In genomic region chr15:27659592-27660244, GRCm38 (mm10) we compare ENCODE assay signal across 8 mouse cellular contexts. TPM values are rescaled to one million over a fixed set of nuclear protein-coding genes. Genes with fewer than 3 reads are reported as not detected.
DNase-seq lines count a peak whose midpoint lies in the region; ATAC-seq and TF ChIP-seq lines count a peak whose summit lies in the region.

No protein-coding gene starts in this region.

- no peaks in the 10 kb centered on the region for H3K27me3 ChIP-seq in limb, embryonic 11.5 days (ENCODE audit: control insufficient read depth, insufficient read depth, low read length)
- H3K27me3 ChIP-seq in midbrain, postnatal 0 days (ENCODE audit: insufficient read depth, low read length), result no peaks in the 10 kb centered on the region

- H3K4me3 ChIP-seq in limb, embryonic 11.5 days (ENCODE audit: low read depth, low read length), result no peak overlapping the region
- no peak overlapping the region for H3K4me3 ChIP-seq in midbrain, postnatal 0 days (ENCODE audit: low read depth, low read length)

- no peaks in the 10 kb centered on the region for H3K9me3 ChIP-seq in limb, embryonic 11.5 days (ENCODE audit: control insufficient read depth, low read length)
- no peaks in the 10 kb centered on the region for H3K9me3 ChIP-seq in midbrain, postnatal 0 days (ENCODE audit: low read length)

- peak; percentile 64 for ATAC-seq in granulocyte monocyte progenitor cell, adult 5-6 weeks (replicated peaks; ENCODE audit: poor library complexity, severe bottlenecking)
- ATAC-seq in limb, embryonic 11.5 days (ENCODE audit: insufficient number of reproducible peaks, low FRiP score, low TSS enrichment, low read depth), result peak; percentile 65; the same call in 1 of the 2 replicates
- ATAC-seq in midbrain, postnatal 0 days (ENCODE audit: low FRiP score), result no peak; the same call in 1 of the 2 replicates

- peak; percentile 91 for TF ChIP-seq CTCF in midbrain, postnatal 0 days (IDR thresholded peaks at IDR 0.05)

- H3K36me3 ChIP-seq in limb, embryonic 11.5 days (ENCODE audit: control insufficient read depth, insufficient read depth, low read length), result no peaks in the 10 kb centered on the region
- no peaks in the 10 kb centered on the region for H3K36me3 ChIP-seq in midbrain, postnatal 0 days (ENCODE audit: insufficient read depth, low read length)

- DNase-seq in 416B (ENCODE audit: low read depth), result peak; percentile 76
- DNase-seq in adrenal gland, postnatal 10 days, result peak; percentile 94
- peak; percentile 80 for DNase-seq in embryo, embryonic 9.5 days (ENCODE audit: extremely low spot score)
- peak; percentile 62 to 88 for DNase-seq in kidney, adult 8-10 months
- DNase-seq in limb, embryonic 11.5 days (ENCODE audit: low spot score), result peak; percentile 95
- DNase-seq in midbrain, postnatal 0 days (ENCODE audit: low spot score), result peak; percentile 90
- peak; percentile 68 to 90 for DNase-seq in spleen, postnatal 10 days (ENCODE audit: low spot score in 2 of 2)

- H3K4me1 ChIP-seq in limb, embryonic 11.5 days (ENCODE audit: control insufficient read depth, insufficient read depth, low read length), result no peaks in the 10 kb centered on the region
- H3K4me1 ChIP-seq in midbrain, postnatal 0 days (ENCODE audit: insufficient read depth, low read length), result no peaks in the 10 kb centered on the region

- WGBS in limb, embryonic 11.5 days, result 47% methylated on average over 17 of the region's 17 CpGs
- 41% methylated on average over 17 of the region's 17 CpGs for WGBS in midbrain, postnatal 0 days

- H3K27ac ChIP-seq in limb, embryonic 11.5 days (replicated peaks; ENCODE audit: low read depth, low read length), result no peak overlapping the region
- H3K27ac ChIP-seq in midbrain, postnatal 0 days (ENCODE audit: low read depth, low read length), result no peak overlapping the region

- H3K9ac ChIP-seq in limb, embryonic 11.5 days (ENCODE audit: low read length), result no peak overlapping the region
- no peak overlapping the region for H3K9ac ChIP-seq in midbrain, postnatal 0 days (replicated peaks; ENCODE audit: low read length, poor library complexity, severe bottlenecking)

- no peak overlapping the region for H3K4me2 ChIP-seq in limb, embryonic 11.5 days (ENCODE audit: low read depth, severe bottlenecking)
- no peak overlapping the region for H3K4me2 ChIP-seq in midbrain, postnatal 0 days (ENCODE audit: low read depth, low read length, poor library complexity, severe bottlenecking)

RNA-seq across cellular contexts. Expression of gene Otulinl, which starts 21.7 kb away (rescaled TPM):
- total RNA-seq in adrenal gland, postnatal 10 days (2021), result 1 to 10 TPM; 7.6 to 8.4 TPM
- 56.7 and 73.7 TPM in 2 replicates for total RNA-seq in granulocyte monocyte progenitor cell, adult 5-6 weeks (2014; fragmentation: Nextera tagmentation)
- total RNA-seq in granulocyte monocyte progenitor cell, adult 5-6 weeks (2017), result 29.6 and 35.3 TPM in 2 replicates
- 9.1 and 11.8 TPM in 2 replicates for polyA plus RNA-seq in limb, embryonic 11.5 days (2014; fragmentation: Nextera tagmentation; extraction: Ambion mirVana)
- total RNA-seq in midbrain, postnatal 0 days (2014; rRNA removed), result 6.2 and 6.4 TPM in 2 replicates
- 13.0 and 14.9 TPM in 2 replicates for polyA plus RNA-seq in midbrain, postnatal 0 days (2015; fragmentation: Nextera tagmentation; extraction: Ambion mirVana)

RNA-seq across cellular contexts. Expression of gene Otulin, which starts 29.2 kb away (rescaled TPM):
- 10 to 100 TPM; 32.8 to 35.7 TPM for total RNA-seq in adrenal gland, postnatal 10 days (2021)
- total RNA-seq in granulocyte monocyte progenitor cell, adult 5-6 weeks (2014; fragmentation: Nextera tagmentation), result 55.0 and 74.2 TPM in 2 replicates
- 41.3 and 50.3 TPM in 2 replicates for total RNA-seq in granulocyte monocyte progenitor cell, adult 5-6 weeks (2017)
- 37.8 and 38.0 TPM in 2 replicates for polyA plus RNA-seq in limb, embryonic 11.5 days (2014; fragmentation: Nextera tagmentation; extraction: Ambion mirVana)
- total RNA-seq in midbrain, postnatal 0 days (2014; rRNA removed), result 17.8 and 24.7 TPM in 2 replicates
- 19.6 and 23.9 TPM in 2 replicates for polyA plus RNA-seq in midbrain, postnatal 0 days (2015; fragmentation: Nextera tagmentation; extraction: Ambion mirVana)
